9 mouse cellular contexts compared by ENCODE assay signal in genomic region chr15:98607557-98607956, GRCm38 (mm10). TPM values are rescaled to one million over a fixed set of nuclear protein-coding genes. Genes with fewer than 3 reads are reported as not detected.
A peak's percentile ranks its signal among the peaks of the same experiment; 100 is the strongest.
DNase-seq lines count a peak whose midpoint lies in the region; ATAC-seq and TF ChIP-seq lines count a peak whose summit lies in the region.
"Had no signal": no experiment of that assay in that cellular context is flagged by ENCODE, and none has a peak within 500 bp of the region (broad histone marks: within the 10 kb centered on the region; RNA-seq: fewer than 3 reads in every experiment).

No protein-coding gene starts in this region.

- peaks cover 51% of the 10 kb centered on the region for H3K4me1 ChIP-seq in forebrain, embryonic 10.5 days
- H3K4me1 ChIP-seq in limb, embryonic 11.5 days (ENCODE audit: control insufficient read depth, insufficient read depth, low read length) = peaks cover 17% of the 10 kb centered on the region

- peak overlapping the region; percentile 90; the same call in 1 of the 2 replicates for H3K9ac ChIP-seq in limb, embryonic 11.5 days (ENCODE audit: low read length)

- WGBS in forebrain, embryonic 10.5 days = 62% methylated on average over 4 of the region's 4 CpGs
- WGBS in limb, embryonic 11.5 days = 46% methylated on average over 4 of the region's 4 CpGs

- no peak overlapping the region for H3ac ChIP-seq in myocyte (ENCODE audit: control insufficient read depth, insufficient read length)

- peak; percentile 75 for DNase-seq in NIH3T3 (ENCODE audit: low read depth)
- DNase-seq in forebrain, embryonic 10.5 days (ENCODE audit: extremely low spot score, low spot score) = no peak
- peak; percentile 91 for DNase-seq in heart, postnatal 4 days
- DNase-seq in limb, embryonic 11.5 days (ENCODE audit: low spot score) = no peak
- DNase-seq in right cerebral cortex, postnatal 4 days = no peak
- DNase-seq in embryo, embryonic 9.5 days (ENCODE audit: extremely low spot score) = no peak
- no peak for DNase-seq in ovary, postnatal 36 days (ENCODE audit: low spot score)

- no peak for TF ChIP-seq POLR2A in myocyte (IDR thresholded peaks at IDR 0.05; ENCODE audit: insufficient read length, low read depth)

- H3K27ac ChIP-seq in forebrain, embryonic 10.5 days = peak overlapping the region; percentile 97; the same call in 1 of the 2 replicates
- no peak overlapping the region for H3K27ac ChIP-seq in limb, embryonic 11.5 days (replicated peaks; ENCODE audit: low read depth, low read length)

- peak overlapping the region; percentile 74 for H3K4me3 ChIP-seq in forebrain, embryonic 10.5 days
- H3K4me3 ChIP-seq in limb, embryonic 11.5 days (ENCODE audit: low read depth, low read length) = peak overlapping the region; percentile 88
- H3K4me3 ChIP-seq in myocyte = peak overlapping the region; percentile 84

- peaks cover 44% of the 10 kb centered on the region for H3K36me3 ChIP-seq in forebrain, embryonic 10.5 days (replicated peaks)
- H3K36me3 ChIP-seq in limb, embryonic 11.5 days (ENCODE audit: control insufficient read depth, insufficient read depth, low read length) = peaks cover 17% of the 10 kb centered on the region
- no peaks in the 10 kb centered on the region for H3K36me3 ChIP-seq in myocyte (ENCODE audit: control insufficient read depth, insufficient read depth)
- H3K36me3 ChIP-seq: G1E had no signal

- H3K79me2 ChIP-seq in myocyte (ENCODE audit: control insufficient read depth, insufficient read depth) = peaks cover 44% of the 10 kb centered on the region

- H3K4me2 ChIP-seq in limb, embryonic 11.5 days (ENCODE audit: low read depth, severe bottlenecking) = peak overlapping the region; percentile 96
- H3K4me2 ChIP-seq in myocyte (ENCODE audit: low read depth) = peak overlapping the region; percentile 94

- no peak for ATAC-seq in limb, embryonic 11.5 days (ENCODE audit: insufficient number of reproducible peaks, low FRiP score, low TSS enrichment, low read depth)

- H3K27me3 ChIP-seq in forebrain, embryonic 10.5 days (ENCODE audit: poor library complexity, severe bottlenecking) = peaks cover 17% of the 10 kb centered on the region
- no peaks in the 10 kb centered on the region for H3K27me3 ChIP-seq in limb, embryonic 11.5 days (ENCODE audit: control insufficient read depth, insufficient read depth, low read length)
- no peaks in the 10 kb centered on the region for H3K27me3 ChIP-seq in myocyte (ENCODE audit: control insufficient read depth, insufficient read depth, insufficient read length)

- no peaks in the 10 kb centered on the region for H3K9me3 ChIP-seq in forebrain, embryonic 10.5 days
- H3K9me3 ChIP-seq in limb, embryonic 11.5 days (ENCODE audit: control insufficient read depth, low read length) = no peaks in the 10 kb centered on the region

TF ChIP-seq in myocyte, 11 proteins besides CTCF, POLR2A, EP300 and RAD21:
- no peak for TF ChIP-seq MYOD1 (IDR thresholded peaks at IDR 0.05; ENCODE audit: control insufficient read depth in 1 of 3, insufficient read length in 2 of 3, low read depth in 2 of 3)
- TF ChIP-seq SRF (IDR thresholded peaks at IDR 0.05; ENCODE audit: control insufficient read depth, insufficient read length, low read depth) = no peak

RNA-seq across cellular contexts. Expression of gene Adcy6, which starts 2.3 kb away (rescaled TPM):
- 9.4 and 11.9 TPM in 2 replicates for polyA plus RNA-seq in forebrain, embryonic 10.5 days (2016; fragmentation: Nextera tagmentation; extraction: Ambion mirVana)
- total RNA-seq in heart, postnatal 4 days (2021) = 100 to 1,000 TPM; 141 to 152 TPM
- polyA plus RNA-seq in limb, embryonic 11.5 days (2014; fragmentation: Nextera tagmentation; extraction: Ambion mirVana) = 16.2 and 18.9 TPM in 2 replicates
- polyA plus RNA-seq in myocyte (2012; fragmentation: generic; extraction: Trizol) = 32.4 TPM
- polyA plus RNA-seq: G1E had no signal

RNA-seq across cellular contexts. Expression of gene Cacnb3, which starts 23.1 kb away (rescaled TPM):
- polyA plus RNA-seq in forebrain, embryonic 10.5 days (2016; fragmentation: Nextera tagmentation; extraction: Ambion mirVana) = 19.9 and 21.7 TPM in 2 replicates
- total RNA-seq in heart, postnatal 4 days (2021) = 10 to 100 TPM; 15.5 to 15.8 TPM
- 23.4 and 25.1 TPM in 2 replicates for polyA plus RNA-seq in limb, embryonic 11.5 days (2014; fragmentation: Nextera tagmentation; extraction: Ambion mirVana)
- polyA plus RNA-seq in myocyte (2012; fragmentation: generic; extraction: Trizol) = 80.8 TPM

RNA-seq across cellular contexts. Expression of gene 4930415O20Rik, which starts 36.8 kb away (rescaled TPM):
- polyA plus RNA-seq in forebrain, embryonic 10.5 days (2016; fragmentation: Nextera tagmentation; extraction: Ambion mirVana) = 0.29 TPM in 1 of 2 replicates, not detected in the other
- not detected for total RNA-seq in heart, postnatal 4 days (2021)
- 0.29 TPM in 1 of 2 replicates, not detected in the other for polyA plus RNA-seq in limb, embryonic 11.5 days (2014; fragmentation: Nextera tagmentation; extraction: Ambion mirVana)
- polyA plus RNA-seq in myocyte (2012; fragmentation: generic; extraction: Trizol) = 0.10 TPM
- total RNA-seq: G1E had no signal
- polyA plus RNA-seq: G1E had no signal

RNA-seq across cellular contexts. Expression of gene Ccnt1, which starts 36.8 kb away (rescaled TPM):
- 59.8 and 62.0 TPM in 2 replicates for polyA plus RNA-seq in forebrain, embryonic 10.5 days (2016; fragmentation: Nextera tagmentation; extraction: Ambion mirVana)
- 10 to 100 TPM; 33.8 to 34.1 TPM for total RNA-seq in heart, postnatal 4 days (2021)
- polyA plus RNA-seq in limb, embryonic 11.5 days (2014; fragmentation: Nextera tagmentation; extraction: Ambion mirVana) = 62.9 and 66.2 TPM in 2 replicates
- 12.6 TPM for polyA plus RNA-seq in myocyte (2012; fragmentation: generic; extraction: Trizol)

RNA-seq across cellular contexts. Expression of gene Ddx23, which starts 55.1 kb away (rescaled TPM):
- 27.3 and 28.5 TPM in 2 replicates for polyA plus RNA-seq in forebrain, embryonic 10.5 days (2016; fragmentation: Nextera tagmentation; extraction: Ambion mirVana)
- total RNA-seq in heart, postnatal 4 days (2021) = 10 to 100 TPM; 57.6 to 59.6 TPM
- polyA plus RNA-seq in limb, embryonic 11.5 days (2014; fragmentation: Nextera tagmentation; extraction: Ambion mirVana) = 24.8 and 27.7 TPM in 2 replicates
- 102 TPM for polyA plus RNA-seq in myocyte (2012; fragmentation: generic; extraction: Trizol)

Comparison
In these comparisons a context has a peak if more than half of its experiments do, and no peak if none do; other contexts are left out.
1. DNase-seq: peak in NIH3T3 (single experiment) and heart, postnatal 4 days (single experiment); none in forebrain, embryonic 10.5 days (single experiment), limb, embryonic 11.5 days (single experiment), right cerebral cortex, postnatal 4 days (single experiment), embryo, embryonic 9.5 days (single experiment) and ovary, postnatal 36 days (single experiment).
2. Peak in every context shown above with its lines, with median percentiles within 50 percentile points of each other: H3K4me3 ChIP-seq.